Mouse (Mus musculus) cortical plate, adult 2 months (tissue): ENCODE measurements at regions not wholly inside any gene's neighbourhood (a gene's known extent, or its start where the extent isn't known, plus 50 kb on each side); places are given as distances from the start of the nearest gene placed in this dataset.

Experiments used
- H3K27ac ChIP-seq: fragments of 200-500 bp; 2 replicates; pipeline ENCODE4 v1.5.1; 2012; ENCODE audit warnings: low read length, control low read depth, inconsistent platforms; ENCODE audit not compliant: insufficient read depth
- H3K4me1 ChIP-seq: fragments of 200-500 bp; 2 replicates; pipeline ENCODE4 v1.6.1; 2011; ENCODE audit warnings: low read length; ENCODE audit not compliant: control insufficient read depth, insufficient read depth
- H3K4me3 ChIP-seq: fragments of 200-500 bp; 2 replicates; pipeline ENCODE4 v1.5.1; 2011; ENCODE audit warnings: mild to moderate bottlenecking, low read length, control low read depth; ENCODE audit not compliant: insufficient read depth
- CTCF ChIP-seq: fragments of 200-500 bp; IDR thresholded peaks from 2 replicates; pipeline ENCODE4 v1.5.1; 2011; ENCODE audit warnings: mild to moderate bottlenecking, control low read depth, low read length; ENCODE audit not compliant: insufficient read depth; ENCODE audit errors: extremely low read depth
- POLR2A ChIP-seq: fragments of 200-500 bp; IDR thresholded peaks from 2 replicates; pipeline ENCODE4 v1.6.1; 2011; ENCODE audit warnings: mild to moderate bottlenecking, low read length, control low read depth; ENCODE audit not compliant: insufficient read depth; ENCODE audit errors: extremely low read depth

GRCm38 (mm10) chr6:141050038-141050684 lies 198.9 kb upstream of the Pde3a start:
- H3K4me3 ChIP-seq = no peak overlapping the region
- no peak overlapping the region for H3K27ac ChIP-seq
- H3K4me1 ChIP-seq = no peaks in the 10 kb centered on the region
- TF ChIP-seq CTCF = no peak
- TF ChIP-seq POLR2A = no peak

DNA sequence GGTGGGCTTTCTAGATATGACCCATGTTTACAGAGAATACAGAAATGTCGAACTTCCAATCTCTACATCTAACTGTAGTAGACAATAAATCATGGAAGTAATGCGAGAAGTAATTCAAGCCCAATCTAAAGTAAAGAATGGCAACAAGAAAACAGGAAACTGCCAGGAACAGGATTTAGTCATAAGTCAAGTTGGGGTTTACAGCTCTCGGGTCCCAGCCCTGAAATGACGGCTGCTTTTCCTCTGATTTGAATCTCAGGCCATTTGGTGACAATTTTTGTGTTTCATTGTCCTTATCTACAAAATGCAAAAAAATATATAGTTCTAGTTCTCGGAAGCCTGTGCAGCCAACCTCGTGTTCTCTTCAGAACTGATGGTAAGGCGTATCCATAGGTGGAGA lies 195.0 kb upstream of the Pde3a start:
- Histone ChIP-seq H3K4me3 (no peak overlapping the region), H3K4me1 (no peaks in the 10 kb centered on the region), H3K27ac (no peak overlapping the region)
- TF ChIP-seq POLR2A (no peak), CTCF (no peak)

GRCm38 (mm10) chr6:141059250-141059916 lies 189.7 kb upstream of the Pde3a start:
- Histone ChIP-seq H3K4me3 (no peak overlapping the region), H3K27ac (no peak overlapping the region), H3K4me1 (no peaks in the 10 kb centered on the region)
- no peak for TF ChIP-seq POLR2A
- no peak for TF ChIP-seq CTCF

DNA sequence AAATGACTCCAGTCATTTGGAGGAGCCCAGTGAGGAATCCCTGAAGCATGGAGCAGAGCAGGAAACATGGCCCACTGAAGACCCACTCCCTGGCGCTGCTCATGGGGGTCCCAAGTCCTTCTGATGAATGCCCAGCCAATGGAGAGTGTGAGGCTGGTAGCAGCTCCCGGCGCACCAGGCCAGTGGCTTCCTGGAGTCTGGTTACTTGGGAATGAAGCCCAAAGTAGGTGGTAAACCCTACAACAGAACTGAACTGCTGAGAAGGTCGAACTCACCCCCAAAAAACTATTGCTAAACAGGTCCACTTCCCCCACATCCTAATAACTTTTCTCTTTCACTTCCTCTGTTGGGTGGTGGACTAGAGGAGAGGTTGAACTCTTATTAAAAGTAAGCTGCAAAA lies 183.3 kb upstream of the Pde3a start:
- Histone ChIP-seq H3K4me1 (no peaks in the 10 kb centered on the region), H3K4me3 (no peak overlapping the region), H3K27ac (no peak overlapping the region)
- TF ChIP-seq CTCF (no peak), POLR2A (no peak)

GRCm38 (mm10) chr6:141068861-141069467 lies 180.1 kb upstream of the Pde3a start:
- Histone ChIP-seq H3K27ac (no peak overlapping the region), H3K4me3 (no peak overlapping the region), H3K4me1 (no peaks in the 10 kb centered on the region; the same call in 1 of the 2 replicates)
- TF ChIP-seq CTCF = no peak
- TF ChIP-seq POLR2A = no peak

DNA sequence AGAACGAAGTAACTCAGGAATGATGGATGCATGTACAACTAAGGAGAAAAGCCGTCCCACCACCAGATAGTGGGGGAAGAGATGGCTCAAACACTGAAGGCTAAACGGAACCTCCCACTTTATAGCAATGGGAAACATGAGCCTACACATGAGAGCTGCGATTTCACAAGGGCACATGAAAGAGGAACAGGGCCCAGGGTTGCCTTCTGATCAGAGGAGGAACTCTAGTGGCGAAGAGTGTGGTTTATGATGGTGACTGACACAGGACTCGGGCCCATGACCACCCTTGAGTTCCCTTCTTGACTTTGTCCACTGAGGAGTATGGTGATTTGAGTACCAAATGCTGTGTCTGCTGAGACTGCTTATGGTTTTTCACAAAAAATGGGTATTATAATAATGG lies 179.2 kb upstream of the Pde3a start:
- TF ChIP-seq POLR2A (no peak), CTCF (no peak)
- Histone ChIP-seq H3K4me3 (no peak overlapping the region), H3K4me1 (no peaks in the 10 kb centered on the region; the same call in 1 of the 2 replicates), H3K27ac (no peak overlapping the region)

GRCm38 (mm10) chr6:141071507-141071906 lies 177.6 kb upstream of the Pde3a start:
- Histone ChIP-seq H3K4me1 (no peaks in the 10 kb centered on the region; the same call in 1 of the 2 replicates), H3K4me3 (no peak overlapping the region), H3K27ac (no peak overlapping the region)
- TF ChIP-seq CTCF = no peak
- TF ChIP-seq POLR2A = no peak

DNA sequence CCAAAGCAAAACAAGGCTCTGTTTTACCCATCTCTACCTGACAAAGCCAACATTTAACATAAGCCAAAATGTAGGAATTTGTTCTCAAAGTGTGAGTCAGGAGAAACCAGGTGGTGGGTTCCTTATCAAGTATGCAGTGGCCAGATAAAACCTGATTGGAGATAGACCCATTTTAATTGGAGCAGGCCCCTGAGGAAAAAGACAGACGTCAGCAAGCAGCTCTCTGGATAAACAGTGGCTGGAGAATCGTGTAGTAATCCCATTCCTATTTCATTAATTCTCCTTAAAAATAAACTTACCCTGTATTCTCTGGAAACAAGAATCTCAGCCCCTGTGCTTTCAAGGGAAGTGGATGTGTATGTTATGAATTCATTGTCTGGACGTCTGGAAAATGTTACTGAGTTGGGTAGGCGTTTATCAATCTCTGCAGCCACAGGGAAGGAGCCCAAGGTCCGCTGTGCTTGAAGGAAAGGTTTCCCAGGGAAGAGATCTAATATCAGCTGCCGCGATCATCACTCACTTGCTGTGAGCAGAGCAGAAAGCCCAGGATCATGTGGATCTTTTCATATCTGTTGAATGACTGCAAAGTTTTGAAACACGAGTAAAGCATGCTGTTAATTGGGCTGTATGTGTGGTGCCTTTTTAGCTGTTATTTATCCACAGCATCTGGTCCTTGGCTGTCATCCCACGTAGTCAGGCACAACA lies 157.8 kb upstream of the Pde3a start:
- no peaks in the 10 kb centered on the region for H3K4me1 ChIP-seq
- no peak overlapping the region for H3K4me3 ChIP-seq
- H3K27ac ChIP-seq = no peak overlapping the region
- TF ChIP-seq CTCF = no peak
- no peak for TF ChIP-seq POLR2A

GRCm38 (mm10) chr6:141091781-141092140 lies 157.3 kb upstream of the Pde3a start:
- TF ChIP-seq POLR2A (no peak), CTCF (no peak)

More at GRCm38 (mm10) chr6:141091781-141092140, 157.3 kb upstream of the Pde3a start:
- no peaks in the 10 kb centered on the region for H3K4me1 ChIP-seq
- no peak overlapping the region for H3K27ac ChIP-seq
- no peak overlapping the region for H3K4me3 ChIP-seq
